Mouse (Mus musculus) brain, adult 2 months (tissue): ENCODE measurements at regions not wholly inside any gene's neighbourhood (a gene's known extent, or its start where the extent isn't known, plus 50 kb on each side); places are given as distances from the start of the nearest gene placed in this dataset.
A peak's percentile ranks its signal among the peaks of the same experiment; 100 is the strongest.
"Not testable (repeated sequence)": the region's sequence is repeated elsewhere in the genome, so short reads cannot be mapped to it uniquely, and the experiment has no call there.

Experiments
- DNase-seq: peaks from one replicate; pipeline ENCODE4 v3.0.0; 2011; ENCODE audit warnings: low read depth, low spot score

DNA sequence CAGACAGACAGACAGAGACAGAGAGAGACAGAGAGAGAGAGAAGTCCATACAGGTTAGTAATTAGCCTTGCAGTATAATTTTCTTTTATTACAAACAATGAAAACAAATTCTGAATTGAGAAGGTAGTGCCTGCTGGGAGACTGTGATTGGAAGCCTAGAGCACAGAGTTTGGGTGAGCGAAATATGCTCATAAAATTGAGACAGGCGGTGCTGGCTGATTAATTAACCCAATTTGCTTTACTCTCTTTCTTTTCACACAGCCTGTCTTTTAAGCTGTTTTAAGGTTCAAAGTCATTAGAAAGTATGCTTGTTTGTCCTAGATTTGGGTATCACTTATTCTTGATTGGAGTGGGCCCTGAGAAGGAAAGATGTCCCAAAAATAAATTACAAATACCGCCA is 816.1 kb downstream of the Car8 start:
- no peak for DNase-seq

DNA sequence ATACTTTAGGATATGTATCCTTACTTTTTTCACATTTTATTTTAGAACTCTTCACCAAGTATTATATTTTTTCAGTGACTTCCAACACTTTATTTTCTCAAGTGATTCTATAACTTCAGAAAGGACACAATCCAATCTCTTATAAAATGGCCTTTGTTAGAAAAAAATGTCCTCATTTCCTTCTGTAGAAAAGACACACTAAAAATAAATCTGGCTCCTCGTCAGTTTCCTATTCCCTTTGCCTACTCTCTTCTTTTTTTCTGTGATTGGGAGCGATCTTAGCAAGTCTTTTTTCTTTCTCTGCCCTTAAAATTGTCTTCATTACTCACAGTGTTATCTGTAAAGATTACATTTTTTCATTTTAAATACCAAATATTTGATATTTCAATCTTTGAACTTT is 824.5 kb downstream of the Car8 start:
- peak; percentile 61 for DNase-seq

- no peak for DNase-seq
These were observed 846.1 kb downstream of the Car8 start for GRCm38 (mm10) chr4:7392696-7393095.

- DNase-seq, result no peak
These were observed 847.2 kb downstream of the Car8 start for GRCm38 (mm10) chr4:7391596-7391995.

DNA sequence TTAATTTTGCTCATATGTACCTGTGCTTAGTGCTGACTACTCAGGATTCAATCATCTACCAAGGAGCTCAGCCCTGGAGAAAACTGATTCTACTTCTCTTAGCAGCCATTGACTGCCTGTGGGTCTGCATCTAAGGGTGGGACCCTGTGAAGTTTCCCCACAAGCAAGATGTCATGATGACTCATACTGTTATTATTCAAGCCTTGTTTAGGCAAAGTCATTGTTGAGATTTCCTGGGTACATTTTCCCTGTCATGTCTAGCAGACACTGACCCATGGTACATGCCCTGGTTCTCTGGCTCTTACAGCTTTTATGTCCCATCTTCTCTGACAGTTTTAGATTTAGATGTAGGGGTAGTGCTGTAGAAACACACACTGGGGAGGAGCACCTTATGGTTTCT is 853.8 kb downstream of the Car8 start:
- DNase-seq, result no peak

- DNase-seq, result peak; percentile 47
These were observed 858.8 kb downstream of the Car8 start for GRCm38 (mm10) chr4:7379996-7380395.

GRCm38 (mm10) chr4:7364238-7365040 is 874.4 kb downstream of the Car8 start:
- peak; percentile 27 for DNase-seq

- no peak for DNase-seq
These were observed 875.3 kb downstream of the Car8 start for GRCm38 (mm10) chr4:7363508-7363907.

DNA sequence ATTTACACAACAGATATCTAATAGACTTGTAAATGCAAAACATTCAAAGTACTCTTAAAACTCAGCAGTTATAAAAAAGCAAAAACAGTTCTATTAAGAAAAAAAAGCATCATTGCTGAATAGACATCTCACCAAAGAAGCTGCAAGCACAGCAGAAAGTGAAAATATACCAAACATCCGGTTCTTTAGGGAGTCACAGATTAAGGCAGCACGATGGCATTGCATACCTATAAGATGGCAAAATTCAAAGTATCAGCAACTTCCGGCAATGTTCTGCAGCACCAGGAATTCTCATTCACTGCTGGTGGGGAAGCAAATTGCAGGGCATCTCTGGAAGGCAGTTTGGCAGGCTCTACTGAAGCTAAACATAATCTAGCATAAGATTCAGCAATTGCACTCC is 882.6 kb downstream of the Car8 start:
- DNase-seq, result peak; percentile 13

DNA sequence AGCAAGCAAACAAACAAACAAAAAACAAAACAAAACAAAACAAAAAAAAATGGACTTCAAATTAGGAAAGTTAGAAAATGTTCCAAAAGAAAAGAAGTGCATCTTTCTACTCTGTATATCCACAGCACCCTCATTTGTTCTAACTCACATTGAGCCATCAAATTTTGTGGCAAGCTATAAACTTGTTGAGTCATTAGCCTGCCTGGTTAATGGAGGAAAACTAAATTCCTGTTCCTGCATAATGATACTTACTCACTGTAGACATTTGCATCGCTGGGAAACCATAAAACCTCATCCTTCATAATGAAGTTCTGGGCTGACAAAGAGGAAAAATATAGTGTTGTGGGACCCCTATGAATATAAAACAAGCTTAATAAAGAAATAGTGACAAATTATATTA is 891.5 kb downstream of the Car8 start:
- no peak for DNase-seq

DNA sequence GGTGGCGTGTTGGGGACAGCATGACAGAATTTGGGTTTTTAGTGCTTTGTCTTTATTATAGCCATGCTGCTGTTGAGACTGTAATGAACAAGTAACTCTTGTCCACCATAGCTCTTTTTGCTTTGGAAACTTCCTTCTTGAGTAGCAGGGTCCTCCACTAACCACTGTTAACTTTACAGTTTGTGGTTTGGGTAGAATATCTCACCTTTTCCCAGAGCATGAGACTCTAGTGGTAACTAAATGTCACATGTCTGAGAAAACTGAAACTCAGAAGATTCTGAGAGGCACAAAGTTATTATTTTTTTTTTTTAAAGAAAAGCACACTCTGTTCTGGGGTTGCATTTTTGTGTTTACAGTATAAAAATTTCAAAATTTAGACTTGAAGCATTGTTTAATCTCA is 897.7 kb downstream of the Car8 start:
- no peak for DNase-seq

DNA sequence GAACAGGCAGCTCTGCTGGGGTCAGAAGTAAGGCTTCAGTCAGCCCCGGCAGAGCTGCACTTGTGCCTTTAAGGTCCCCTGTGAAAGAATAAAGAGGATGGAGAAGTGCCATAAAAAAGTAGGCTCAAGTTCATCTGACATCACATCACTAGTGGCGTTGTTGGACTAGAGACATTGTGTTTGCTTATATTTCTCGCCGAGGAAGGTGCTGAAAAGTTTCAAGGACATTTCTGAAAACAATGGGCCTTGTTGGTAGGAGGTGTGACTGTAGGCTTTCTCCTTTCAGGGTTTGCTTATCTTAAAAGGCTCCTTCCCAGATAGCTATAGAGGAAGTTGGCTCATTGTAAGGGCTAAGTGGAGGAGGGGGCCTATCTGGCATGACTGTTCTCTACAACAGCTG is 924.6 kb downstream of the Car8 start:
- no peak for DNase-seq

GRCm38 (mm10) chr4:7313219-7313618 is 925.6 kb downstream of the Car8 start:
- DNase-seq, result peak; percentile 4

- DNase-seq, result no peak
These were observed 926.7 kb downstream of the Car8 start for GRCm38 (mm10) chr4:7312160-7312559.

GRCm38 (mm10) chr4:7269047-7269446 is 969.8 kb downstream of the Car8 start:
- peak; percentile 35 for DNase-seq

GRCm38 (mm10) chr4:7256486-7256885 is 982.4 kb downstream of the Car8 start:
- no peak for DNase-seq

GRCm38 (mm10) chr4:7253616-7254015 is 985.2 kb downstream of the Car8 start:
- DNase-seq, result peak; percentile 82

DNA sequence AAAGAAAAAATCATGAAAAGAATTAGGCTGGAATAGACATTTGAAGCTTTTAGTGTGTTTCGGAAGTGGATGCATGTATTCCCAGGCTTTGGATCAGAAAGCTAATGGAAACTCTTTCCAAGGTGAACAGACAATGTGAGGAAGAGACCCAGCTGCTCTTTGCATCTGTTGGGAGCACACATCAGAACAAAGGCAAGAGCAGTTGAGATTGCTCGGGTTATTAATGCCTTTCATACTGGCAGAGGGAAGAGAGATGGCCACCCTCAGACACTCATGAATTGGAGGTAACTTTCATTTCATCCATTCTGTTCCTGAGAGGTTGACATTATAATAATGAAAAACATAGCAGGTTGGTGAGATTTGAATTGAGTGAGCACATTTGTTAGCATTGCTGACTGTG is 987.2 kb downstream of the Car8 start:
- no peak for DNase-seq

GRCm38 (mm10) chr4:7247816-7248215 is 991.0 kb downstream of the Car8 start:
- no peak for DNase-seq

DNA sequence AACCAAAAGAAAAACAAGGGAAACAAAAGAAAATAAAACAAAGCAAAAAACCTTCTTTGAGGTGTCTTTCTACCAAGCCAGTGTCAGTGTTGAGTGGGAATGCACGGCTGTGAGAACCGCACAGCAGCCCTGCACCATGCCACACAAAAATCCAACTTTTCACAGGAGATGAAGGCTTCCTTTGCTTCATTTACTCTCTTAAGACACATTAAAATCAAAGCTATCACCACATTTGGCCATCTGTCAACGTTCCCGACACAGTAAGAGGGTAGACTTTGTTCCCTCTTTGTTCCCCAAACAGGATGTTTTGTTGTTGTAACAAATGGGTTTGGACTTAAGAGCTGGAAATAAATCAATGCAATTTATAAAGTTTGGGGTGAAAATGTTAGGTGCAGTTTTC is 991.6 kb downstream of the Car8 start:
- no peak for DNase-seq

- DNase-seq, result no peak
These were observed 992.0 kb downstream of the Car8 start for GRCm38 (mm10) chr4:7246828-7247227.

DNA sequence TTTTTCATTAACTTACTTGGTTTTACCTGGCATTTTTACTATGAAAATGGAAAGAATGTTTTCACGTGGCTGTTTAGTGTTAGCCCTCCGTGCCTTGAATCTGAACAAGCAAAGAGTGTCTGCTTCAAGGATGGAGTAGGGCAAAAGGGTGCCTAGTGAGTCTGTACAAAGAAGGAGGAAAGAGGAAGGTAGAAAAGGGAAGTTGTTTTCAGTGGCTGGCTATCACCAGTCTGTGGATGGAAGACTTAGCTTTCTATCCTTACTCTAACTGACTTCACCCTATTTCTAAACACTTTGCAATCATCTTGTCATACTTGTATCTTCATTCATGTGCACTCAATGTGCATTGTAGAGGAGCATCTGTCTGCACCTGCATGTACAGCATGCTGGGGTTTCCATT is 993.2 kb downstream of the Car8 start:
- DNase-seq, result no peak

DNA sequence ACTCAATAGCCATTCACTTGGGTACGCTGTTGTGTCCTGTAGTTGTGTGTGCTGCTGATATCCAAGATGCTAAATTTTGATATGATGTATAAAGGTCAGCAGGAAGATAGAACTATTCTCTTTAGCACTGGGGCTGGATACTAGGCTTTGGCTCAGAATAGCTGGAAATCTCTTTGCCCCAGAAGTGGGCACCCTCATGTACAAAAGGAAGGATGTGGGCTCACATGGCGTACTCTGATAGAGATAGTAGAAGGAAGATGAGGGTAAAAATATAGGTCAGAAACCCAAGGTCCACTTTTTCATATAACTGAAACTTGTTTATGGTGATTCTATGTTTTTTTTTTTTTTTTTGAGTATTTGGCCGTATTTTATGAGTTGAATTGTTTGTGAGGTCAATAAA is 1001.0 kb downstream of the Car8 start:
- no peak for DNase-seq

DNA sequence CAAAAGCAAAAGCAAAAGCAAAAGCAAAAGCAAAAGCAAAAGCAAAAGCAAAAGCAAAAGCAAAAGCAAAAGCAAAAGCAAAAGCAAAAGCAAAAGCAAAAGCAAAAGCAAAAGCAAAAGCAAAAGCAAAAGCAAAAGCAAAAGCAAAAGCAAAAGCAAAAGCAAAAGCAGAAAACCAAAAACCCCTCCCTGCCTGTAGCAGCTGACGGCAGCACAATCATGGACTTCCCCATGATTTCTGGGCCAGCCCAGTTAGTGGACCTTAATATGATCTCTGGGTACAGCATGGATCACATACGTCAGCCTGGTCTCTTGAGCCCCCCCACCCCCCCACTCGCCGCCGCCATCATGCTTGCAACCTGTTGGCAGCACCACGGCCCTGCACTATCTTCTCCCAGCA is 1004.3 kb downstream of the Car8 start:
- DNase-seq, result not testable (repeated sequence)
